Mouse (Mus musculus) kidney, embryonic 16.5 days (tissue): Measurements from ENCODE around the gene Atf3. TPM values are rescaled to one million over a fixed set of nuclear protein-coding genes. Genes with fewer than 3 reads are reported as not detected.

Experiments used
- ATAC-seq: fragments of 200-750 bp; cut with Nextera tagmentation; 2 replicates; pipeline ENCODE4 v1.8.0; 2017; ENCODE audit warnings: moderate TSS enrichment; ENCODE audit not compliant: low FRiP score, low TSS enrichment
- H3K27ac ChIP-seq: fragments of 300-500 bp; sonication (generic); 2 replicates; pipeline ENCODE4 v1.5.1; 2014; ENCODE audit warnings: low read length
- H3K27me3 ChIP-seq: fragments of 300-500 bp; sonication (generic); 2 replicates; pipeline ENCODE4 v1.6.1; 2014; ENCODE audit warnings: low read length, control low read depth, mixed read lengths; ENCODE audit not compliant: insufficient read depth
- H3K36me3 ChIP-seq: fragments of 300-500 bp; sonication (generic); 2 replicates; pipeline ENCODE4 v1.6.1; 2014; ENCODE audit warnings: low read length, control low read depth, mixed read lengths; ENCODE audit not compliant: insufficient read depth
- H3K4me1 ChIP-seq: fragments of 300-500 bp; sonication (generic); 2 replicates; pipeline ENCODE4 v1.6.1; 2014; ENCODE audit warnings: low read length, control low read depth, mixed read lengths; ENCODE audit not compliant: insufficient read depth
- H3K4me2 ChIP-seq: fragments of 300-500 bp; sonication (generic); replicated peaks from 2 replicates; pipeline ENCODE4 v1.6.1; 2014; ENCODE audit warnings: low read depth, low read length
- H3K4me3 ChIP-seq: fragments of 300-500 bp; sonication (generic); 2 replicates; pipeline ENCODE4 v1.5.1; 2014; ENCODE audit warnings: mild to moderate bottlenecking, low read length
- H3K9ac ChIP-seq: fragments of 300-500 bp; sonication (generic); replicated peaks from 2 replicates; pipeline ENCODE4 v1.6.1; 2014; ENCODE audit warnings: low read length
- H3K9me3 ChIP-seq: fragments of 300-500 bp; sonication (generic); 2 replicates; pipeline ENCODE4 v1.6.1; 2016; ENCODE audit warnings: low read length, control low read depth
- WGBS: fragments of 180-500 bp; shearing (Covaris S2); extraction: QIAGEN DNeasy Blood & Tissue Kit; methylation state at CpG from one replicate; pipeline ENCODE4 v1.1.7; 2014; 5-methylcytosine and 5-hydroxymethylcytosine counted together
- polyA plus RNA-seq: library from polyadenylated mRNA; unstranded; fragments of >200 nt; fragmentation: Nextera tagmentation; extraction: Ambion mirVana; gene quantifications from 2 replicates; pipeline ENCODE4 v1.2.1, GENCODE M21; 2015

Atf3 gene
- polyA plus RNA-seq, 1 experiment from 2014 or later: 4.4 TPM

DNA sequence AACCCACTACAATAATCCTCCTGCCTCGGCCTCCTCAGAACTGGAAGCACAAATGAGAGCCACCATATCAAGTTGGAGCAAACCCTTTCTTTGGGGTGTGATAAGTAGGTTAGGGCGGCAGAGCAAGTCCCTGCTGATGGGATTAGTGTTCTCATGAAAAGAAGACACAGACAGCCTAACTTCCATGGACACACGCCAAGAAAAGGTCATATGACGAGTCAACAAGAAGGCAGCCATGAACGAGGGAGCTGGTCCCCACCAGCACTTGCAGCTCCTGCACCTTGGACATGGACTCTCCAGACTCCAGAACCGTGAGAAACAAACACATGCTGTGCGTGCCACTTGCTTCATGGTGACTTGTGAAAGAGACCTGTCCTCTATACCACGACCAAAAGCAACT, 2.7 kb upstream of the Atf3 start:
- 74% methylated on average over 8 of the region's 8 CpGs for WGBS

DNA sequence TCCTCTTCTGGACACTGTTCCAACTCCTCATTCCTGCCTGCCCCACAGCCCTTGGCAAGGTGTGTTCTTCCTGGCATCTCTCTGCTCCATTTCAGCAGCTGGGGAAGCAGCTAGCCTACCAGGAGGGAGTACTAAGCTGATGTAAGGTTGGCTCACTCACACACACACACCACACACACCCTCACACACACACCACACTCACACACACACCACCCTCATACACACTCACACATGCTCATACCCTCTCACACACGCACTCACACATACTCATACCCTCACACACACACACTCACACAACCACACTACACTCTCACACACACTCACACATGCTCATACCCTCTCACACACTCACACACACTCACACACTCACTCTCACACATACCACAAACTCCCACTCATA, 1.9 kb upstream of the Atf3 start:
- Histone ChIP-seq H3K36me3 (no peaks in the 10 kb centered on the region), H3K4me2 (no peak overlapping the region), H3K9ac (no peak overlapping the region), H3K9me3 (no peaks in the 10 kb centered on the region), H3K4me3 (no peak overlapping the region), H3K27me3 (no peaks in the 10 kb centered on the region), H3K4me1 (peaks cover 16% of the 10 kb centered on the region), H3K27ac (no peak overlapping the region)
- WGBS: 83% methylated on average over 1 of the region's 1 CpGs
- ATAC-seq: no peak

More for the DNA sequence above, 2.7 kb upstream of the Atf3 start:
- Histone ChIP-seq H3K36me3 (no peaks in the 10 kb centered on the region), H3K4me1 (peaks cover 22% of the 10 kb centered on the region), H3K4me3 (no peak overlapping the region), H3K27me3 (no peaks in the 10 kb centered on the region), H3K4me2 (no peak overlapping the region), H3K9ac (no peak overlapping the region), H3K27ac (no peak overlapping the region), H3K9me3 (no peaks in the 10 kb centered on the region)
- no peak for ATAC-seq

DNA sequence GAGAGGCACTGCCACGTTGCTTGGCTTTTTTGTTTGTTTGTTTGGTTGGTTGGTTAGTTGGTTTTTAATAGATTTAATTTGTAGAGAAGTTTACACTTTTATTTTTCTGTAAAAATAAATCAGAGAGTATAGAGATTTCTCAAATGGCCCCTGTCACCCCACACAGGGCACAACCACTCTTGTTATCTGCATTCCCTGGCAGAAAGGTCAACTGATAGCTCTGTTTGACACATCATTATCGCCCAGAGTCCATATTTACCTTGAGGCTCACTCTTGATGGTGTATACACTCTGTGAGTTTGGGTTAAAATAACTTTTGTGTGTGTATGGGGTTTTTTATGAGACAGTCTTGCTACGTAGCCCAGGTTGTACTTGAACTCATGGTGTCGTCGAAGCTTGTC, 744 bp upstream of the Atf3 start:
- Histone ChIP-seq H3K27me3 (0 out of 2 replicates have a peak, but pooled peaks cover 2% of the 10 kb centered on the region), H3K36me3 (no peaks in the 10 kb centered on the region), H3K9ac (no peak overlapping the region), H3K9me3 (no peaks in the 10 kb centered on the region), H3K4me1 (peaks cover 11% of the 10 kb centered on the region; the same call in 1 of the 2 replicates), H3K4me2 (no peak overlapping the region), H3K27ac (no peak overlapping the region), H3K4me3 (no peak overlapping the region)
- WGBS: 86% methylated on average over 5 of the region's 5 CpGs
- no peak for ATAC-seq

DNA sequence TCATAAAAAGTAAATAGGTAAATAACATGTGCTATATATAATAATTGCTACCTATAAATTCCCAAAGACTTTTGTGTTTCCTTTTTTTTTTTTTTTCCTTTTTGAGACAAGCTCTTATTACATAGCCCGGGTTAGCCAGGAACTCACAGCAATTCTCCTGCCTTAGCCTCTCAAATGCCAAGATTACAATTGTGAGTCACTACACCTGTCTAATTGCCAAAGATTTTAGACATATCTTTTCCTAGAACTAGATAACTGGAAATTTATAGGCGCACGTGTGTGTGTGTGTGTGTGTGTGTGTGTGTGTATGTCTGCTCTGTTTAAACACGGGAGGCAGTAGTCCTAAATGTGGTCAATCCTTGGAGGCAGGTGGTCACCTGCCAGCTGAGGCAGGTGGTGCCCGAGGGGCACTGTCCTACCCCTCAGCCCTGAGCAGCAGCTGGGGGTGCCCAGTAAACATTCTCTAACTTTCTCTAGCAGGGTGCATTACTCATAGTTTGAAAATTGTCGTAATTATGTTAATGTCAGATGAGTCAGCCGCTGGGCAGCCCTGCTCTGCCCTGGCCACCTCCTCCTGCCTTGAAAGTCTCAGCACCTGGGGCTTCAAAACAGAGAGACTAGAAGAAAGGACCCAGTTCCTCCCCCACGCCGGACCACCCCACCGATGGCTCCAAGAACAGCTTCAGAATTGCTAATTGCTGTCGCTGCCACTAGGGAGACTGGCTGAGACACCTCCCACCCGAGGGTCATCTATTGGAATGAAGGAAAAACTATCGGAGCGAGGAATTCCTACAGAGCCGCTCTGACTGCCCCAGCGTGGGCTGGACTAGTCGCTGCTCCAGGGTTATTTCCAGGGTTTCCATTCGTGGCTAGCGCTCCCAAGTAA, 1.8 kb downstream of the Atf3 start:
- H3K9ac ChIP-seq: peak overlapping the region; percentile 49
- H3K36me3 ChIP-seq: no peaks in the 10 kb centered on the region
- peak; percentile 69 for ATAC-seq
- peak overlapping the region; percentile 52 for H3K4me2 ChIP-seq
- H3K27ac ChIP-seq: peak overlapping the region; percentile 40; the same call in 1 of the 2 replicates
- H3K4me3 ChIP-seq: peak overlapping the region; percentile 23
- peaks cover 10% of the 10 kb centered on the region; the same call in 1 of the 2 replicates for H3K4me1 ChIP-seq
- H3K9me3 ChIP-seq: no peaks in the 10 kb centered on the region
- 0 out of 2 replicates have a peak, but pooled peaks cover 2% of the 10 kb centered on the region for H3K27me3 ChIP-seq
- 19% methylated on average over 19 of the region's 19 CpGs for WGBS

DNA sequence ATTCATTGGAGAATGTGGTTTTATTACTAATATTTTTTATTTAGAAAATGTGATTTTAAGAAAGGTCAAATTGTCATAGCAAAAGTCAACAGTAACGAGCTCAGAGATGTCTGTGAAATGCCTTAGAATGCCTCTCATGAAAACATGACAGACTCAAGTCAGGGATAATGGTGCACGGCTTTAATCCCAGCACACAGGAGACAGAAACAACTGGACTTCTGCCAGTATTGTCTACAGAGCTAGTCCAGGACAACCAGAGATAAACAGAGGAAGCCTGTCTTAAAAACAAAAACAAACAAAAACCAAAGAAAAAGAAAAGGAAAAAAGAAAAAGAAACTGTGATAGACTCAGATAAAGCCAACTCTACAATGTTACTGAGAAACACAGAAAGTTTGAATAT, 6.7 kb downstream of the Atf3 start:
- 56% methylated on average over 2 of the region's 2 CpGs for WGBS
- Histone ChIP-seq H3K4me1 (0 out of 2 replicates have a peak, but pooled peaks cover 2% of the 10 kb centered on the region), H3K27me3 (peaks cover 5% of the 10 kb centered on the region; the same call in 1 of the 2 replicates), H3K9me3 (no peaks in the 10 kb centered on the region), H3K36me3 (no peaks in the 10 kb centered on the region), H3K4me3 (no peak overlapping the region), H3K9ac (no peak overlapping the region), H3K4me2 (no peak overlapping the region), H3K27ac (no peak overlapping the region)
- ATAC-seq: no peak

DNA sequence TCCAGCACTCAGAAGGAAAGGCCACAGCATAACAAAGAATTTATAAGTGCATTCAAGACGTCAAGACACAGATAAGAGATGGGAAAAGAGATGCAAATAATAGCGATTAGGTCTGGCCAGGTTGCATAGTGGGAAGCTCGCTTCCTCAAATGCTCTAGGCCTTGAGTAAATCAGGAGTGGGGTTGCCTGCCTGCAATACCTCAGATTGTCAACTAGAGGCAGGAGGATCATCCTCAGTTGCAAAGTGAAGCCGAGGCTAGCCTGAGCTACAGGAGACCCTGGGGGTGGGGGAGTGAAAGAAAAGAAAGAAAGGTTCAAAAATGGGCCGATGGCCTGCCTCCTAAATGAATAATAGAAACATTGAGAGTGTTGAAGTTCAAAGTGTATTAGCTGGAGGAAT, 12.0 kb downstream of the Atf3 start:
- no peak for ATAC-seq
- Histone ChIP-seq H3K27ac (no peak overlapping the region), H3K4me2 (no peak overlapping the region), H3K9ac (no peak overlapping the region), H3K4me1 (no peaks in the 10 kb centered on the region), H3K36me3 (no peaks in the 10 kb centered on the region), H3K27me3 (peaks cover 3% of the 10 kb centered on the region; the same call in 1 of the 2 replicates), H3K9me3 (no peaks in the 10 kb centered on the region), H3K4me3 (no peak overlapping the region)
- 85% methylated on average over 5 of the region's 5 CpGs for WGBS

DNA sequence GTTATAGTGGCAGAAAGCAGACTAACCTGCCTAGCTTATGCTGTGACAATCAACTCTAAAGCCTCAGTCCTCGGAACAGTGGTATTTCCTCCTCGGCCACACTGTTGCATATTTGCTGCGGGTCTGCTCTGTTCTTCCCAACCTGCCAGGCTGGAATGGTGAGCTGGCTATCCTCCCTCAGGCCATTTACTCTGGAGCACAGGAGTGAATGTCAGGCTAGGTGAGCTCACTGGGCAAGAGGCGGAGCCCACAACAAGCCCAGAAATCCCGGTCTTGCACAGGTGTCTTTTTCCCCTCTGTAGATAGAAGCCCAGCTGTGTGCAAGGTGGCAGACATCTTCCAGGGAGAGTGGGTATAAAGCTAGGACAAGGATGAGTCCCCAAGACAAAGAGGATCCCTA, 13.0 kb downstream of the Atf3 start:
- 75% methylated on average over 5 of the region's 5 CpGs for WGBS
- no peak for ATAC-seq
- no peak overlapping the region for H3K9ac ChIP-seq
- no peaks in the 10 kb centered on the region for H3K27me3 ChIP-seq
- H3K4me3 ChIP-seq: no peak overlapping the region
- H3K4me2 ChIP-seq: no peak overlapping the region
- no peak overlapping the region for H3K27ac ChIP-seq
- H3K4me1 ChIP-seq: no peaks in the 10 kb centered on the region
- H3K36me3 ChIP-seq: no peaks in the 10 kb centered on the region
- no peaks in the 10 kb centered on the region for H3K9me3 ChIP-seq

DNA sequence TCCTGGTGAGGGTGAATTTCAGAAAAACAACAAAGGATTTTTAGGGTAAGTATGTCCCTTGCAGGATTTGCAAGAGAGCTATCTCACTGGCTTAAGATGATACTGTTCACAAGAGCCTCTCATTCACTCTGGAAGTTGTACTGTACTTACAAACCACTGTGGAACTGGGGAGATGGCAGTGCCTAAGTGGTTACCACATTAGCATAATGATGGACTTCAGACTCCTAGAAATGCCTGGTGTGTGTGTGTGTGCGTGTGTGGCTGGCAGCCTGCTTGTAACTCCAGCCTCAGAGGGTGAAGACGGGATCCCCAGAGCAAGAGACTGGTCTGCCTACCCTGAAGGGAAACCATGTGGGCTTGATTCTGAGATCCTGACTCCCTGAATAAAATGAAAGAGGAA, 14.3 kb downstream of the Atf3 start:
- H3K4me2 ChIP-seq: no peak overlapping the region
- H3K36me3 ChIP-seq: no peaks in the 10 kb centered on the region
- 64% methylated on average over 2 of the region's 2 CpGs for WGBS
- H3K9ac ChIP-seq: no peak overlapping the region
- H3K4me1 ChIP-seq: no peaks in the 10 kb centered on the region
- ATAC-seq: no peak
- H3K27me3 ChIP-seq: no peaks in the 10 kb centered on the region
- H3K4me3 ChIP-seq: no peak overlapping the region
- H3K9me3 ChIP-seq: no peaks in the 10 kb centered on the region
- H3K27ac ChIP-seq: no peak overlapping the region

DNA sequence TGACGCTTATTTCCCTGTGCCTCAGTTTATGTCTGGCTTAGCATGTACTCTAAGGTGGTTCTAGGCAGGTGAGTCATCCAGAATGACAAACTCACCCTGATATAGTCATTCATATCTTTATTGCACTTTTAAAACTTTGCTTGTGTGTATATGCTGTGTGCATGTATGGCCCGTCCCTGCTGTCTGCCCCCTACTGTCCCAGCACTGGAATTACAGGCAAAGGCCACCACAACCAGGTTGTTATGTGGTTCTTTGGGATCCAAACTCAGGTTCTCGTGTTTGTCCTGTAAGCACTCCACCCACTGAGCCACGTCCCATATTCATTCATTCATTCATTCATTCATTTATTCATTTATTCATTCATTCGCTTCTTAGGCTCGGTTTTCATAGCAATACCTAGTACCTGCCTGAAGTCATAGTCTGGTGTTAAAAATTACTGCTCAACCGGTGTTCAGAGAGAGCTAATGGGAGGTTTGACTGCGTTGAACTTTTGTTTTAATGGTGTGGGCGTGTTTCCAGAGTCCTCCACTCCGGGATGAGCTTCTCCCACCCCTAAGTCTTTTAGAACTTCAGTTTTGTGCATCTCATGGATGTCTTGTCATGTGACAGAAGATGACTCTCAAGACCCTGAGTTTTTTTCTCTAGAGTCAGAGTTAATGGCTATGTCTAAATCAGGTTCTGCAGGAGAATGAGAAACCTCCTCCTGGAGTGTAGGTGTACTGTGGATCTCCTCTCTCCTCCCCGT, 15.5 kb downstream of the Atf3 start:
- no peak overlapping the region for H3K4me2 ChIP-seq
- no peaks in the 10 kb centered on the region for H3K4me1 ChIP-seq
- H3K27me3 ChIP-seq: no peaks in the 10 kb centered on the region
- H3K27ac ChIP-seq: no peak overlapping the region
- no peaks in the 10 kb centered on the region for H3K36me3 ChIP-seq
- no peak overlapping the region for H3K4me3 ChIP-seq
- no peaks in the 10 kb centered on the region for H3K9me3 ChIP-seq
- WGBS: 81% methylated on average over 11 of the region's 11 CpGs
- no peak overlapping the region for H3K9ac ChIP-seq
- no peak for ATAC-seq
